Mouse (Mus musculus) mouse trophoblast stem cell (cell line): ENCODE data around the gene Uchl4.
"Not testable (repeated sequence)": the region's sequence is repeated elsewhere in the genome, so short reads cannot be mapped to it uniquely, and the experiment has no call there.

Experiments
- in situ Hi-C, 2 experiments: fragments of 300-500 bp; cut with MseI, MboI; formaldehyde crosslinking; loops; 2 replicates in 1 of 2; 3 replicates in 1 of 2; pipeline ENCODE4 v1.15.1; 2025

The Uchl4 gene

DNA sequence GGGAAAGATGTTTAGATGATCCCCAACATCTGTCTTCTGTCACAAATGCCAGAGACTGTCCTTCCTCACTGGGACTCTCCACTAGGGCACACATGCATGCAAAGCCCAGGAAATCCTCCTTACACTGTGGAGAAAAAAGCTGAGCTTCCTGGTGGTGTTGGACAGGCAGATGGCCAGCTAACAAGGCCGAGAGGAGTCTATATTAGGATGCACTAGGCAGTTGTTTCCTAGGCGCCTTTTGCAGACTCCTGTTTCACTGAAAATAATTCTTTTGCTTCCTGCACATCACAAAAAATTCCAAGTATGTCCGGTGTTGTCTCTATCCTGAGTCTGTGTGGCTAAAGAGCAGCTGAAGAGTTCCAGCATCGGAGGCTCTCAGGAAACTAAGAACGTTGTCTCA, 3.8 kb upstream of the Uchl4 start:
- in situ Hi-C loops: no loop called here

GRCm38 (mm10) chr9:64231674-64232073, 3.3 kb upstream of the Uchl4 start:
- in situ Hi-C loops: no loop called here

DNA sequence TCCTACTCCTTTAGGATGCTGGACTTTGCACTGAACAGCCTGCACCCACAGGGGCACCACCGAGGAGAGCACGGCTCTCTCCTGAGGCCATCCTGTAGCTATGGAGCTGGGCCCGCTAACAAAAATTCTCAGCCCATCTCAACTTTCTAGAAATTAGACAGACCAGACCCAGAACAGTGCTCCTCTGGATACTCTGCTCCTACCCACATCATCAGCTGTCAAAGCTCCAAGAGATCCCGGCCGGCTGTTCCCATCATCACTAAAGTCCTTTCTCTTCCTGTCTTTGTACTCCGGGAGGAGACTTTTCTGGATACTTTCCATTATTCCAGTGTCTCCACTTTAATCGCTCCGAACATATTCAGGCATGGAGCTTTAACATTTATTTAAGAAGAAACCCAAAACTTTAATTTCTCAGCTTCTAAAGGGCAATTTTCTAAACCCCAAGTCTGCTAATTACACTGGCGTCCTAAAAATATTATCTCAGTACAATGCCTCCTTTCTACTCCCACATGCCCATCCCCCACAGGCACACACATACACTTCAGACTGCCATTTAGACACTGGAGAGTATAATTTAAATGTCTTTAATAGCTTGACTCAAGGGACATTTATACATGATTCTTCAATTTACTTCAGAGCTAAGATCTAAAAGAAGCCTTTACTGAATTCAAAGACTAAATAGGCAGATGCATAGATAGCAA, 2.6 kb upstream of the Uchl4 start:
- in situ Hi-C loops: no loop called here

GRCm38 (mm10) chr9:64233656-64234055, 1.3 kb upstream of the Uchl4 start:
- in situ Hi-C loops: no loop called here

- in situ Hi-C loops: no loop called here
Measured at GRCm38 (mm10) chr9:64236056-64236455, 1.1 kb downstream of the Uchl4 start.

DNA sequence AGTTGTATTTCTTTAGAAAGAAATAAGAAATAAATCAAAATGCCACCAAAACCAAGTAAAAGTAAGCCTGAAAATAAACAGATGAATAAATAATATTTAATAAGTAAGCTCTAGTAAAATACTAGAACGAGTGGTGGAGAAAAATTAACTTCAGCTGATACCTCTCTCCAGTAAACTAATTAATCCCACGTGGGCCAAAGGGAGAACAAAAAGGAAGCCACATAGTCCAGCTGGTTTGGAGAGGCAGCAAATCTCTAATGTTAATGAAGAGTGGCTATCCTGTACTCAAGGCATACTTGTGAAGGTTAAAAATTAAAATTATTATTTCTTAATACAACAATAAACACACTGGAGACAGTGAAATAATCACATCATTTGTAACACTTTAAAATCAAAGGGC, 5.1 kb downstream of the Uchl4 start:
- in situ Hi-C loops: no loop called here

- in situ Hi-C loops: no loop called here
Measured at GRCm38 (mm10) chr9:64240681-64241080, 5.7 kb downstream of the Uchl4 start.

DNA sequence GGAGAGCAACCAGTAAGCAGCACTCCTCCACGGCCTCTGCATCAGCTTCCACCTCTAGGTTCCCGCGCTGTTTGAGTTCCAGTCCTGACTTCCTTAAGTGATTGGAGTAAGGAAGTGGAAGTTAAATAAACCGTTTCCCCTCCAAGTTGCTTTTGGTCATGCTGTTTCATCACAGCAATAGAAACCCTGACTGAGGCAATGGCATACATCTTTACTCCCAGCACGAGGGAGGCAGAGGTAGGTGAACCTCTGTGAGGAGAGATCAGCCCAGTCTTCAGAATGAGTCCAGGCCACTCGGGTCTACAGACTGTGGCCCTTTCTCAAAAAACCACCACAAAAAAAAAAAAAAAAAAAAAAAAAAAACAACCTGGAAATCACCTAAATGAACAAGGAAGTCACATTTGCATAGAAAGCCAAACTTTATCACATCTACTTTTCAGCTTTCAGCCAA, 7.4 kb downstream of the Uchl4 start:
- in situ Hi-C loops: no loop called here

DNA sequence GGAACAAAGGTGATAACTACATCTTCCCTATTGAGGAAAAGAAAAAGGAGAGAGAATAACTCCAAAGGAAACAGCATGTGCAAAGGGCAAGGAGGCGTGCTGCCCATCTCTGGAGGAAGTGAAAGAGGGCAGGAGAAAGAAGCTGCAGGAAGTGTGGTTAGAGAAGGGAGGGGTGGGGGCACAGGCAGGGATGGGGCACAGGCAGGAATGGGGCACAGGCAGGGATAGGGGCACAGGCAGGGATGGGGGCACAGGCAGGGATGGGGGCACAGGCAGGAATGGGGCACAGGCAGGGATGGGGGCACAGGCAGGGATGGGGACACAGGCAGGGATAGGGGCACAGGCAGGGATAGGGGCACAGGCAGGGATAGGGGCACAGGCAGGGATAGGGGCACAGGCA, 14.4 kb downstream of the Uchl4 start:
- in situ Hi-C loops: no loop called here

DNA sequence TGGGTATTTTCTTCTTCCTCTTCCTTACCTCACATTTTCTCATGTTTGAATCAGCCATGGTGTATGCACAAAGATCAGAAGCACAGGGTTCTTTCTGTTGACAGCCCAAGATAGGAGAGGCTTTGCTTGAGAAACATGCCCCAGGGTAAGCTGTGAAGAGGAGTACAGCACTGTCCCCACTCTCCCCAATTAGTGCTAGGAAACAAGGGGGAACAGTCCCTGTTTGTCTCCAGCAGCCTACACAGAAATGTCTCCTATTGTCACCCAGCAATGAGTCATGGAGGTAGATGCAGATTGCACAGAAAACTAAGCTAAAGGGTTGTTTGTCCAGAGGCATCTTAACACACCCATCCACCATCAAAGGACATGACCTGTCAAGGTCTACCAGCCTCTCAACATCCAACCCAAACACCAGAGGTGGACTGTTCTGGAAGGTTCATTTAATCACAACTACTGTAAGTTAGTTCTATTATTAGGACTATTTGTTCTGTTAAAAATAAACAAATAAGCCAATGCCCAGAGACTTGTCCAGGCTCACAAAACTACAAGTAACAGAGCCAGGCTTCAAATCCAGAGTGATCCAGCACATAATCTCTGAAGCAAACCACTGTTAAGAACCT, 15.2 kb downstream of the Uchl4 start:
- in situ Hi-C loops: no loop called here

DNA sequence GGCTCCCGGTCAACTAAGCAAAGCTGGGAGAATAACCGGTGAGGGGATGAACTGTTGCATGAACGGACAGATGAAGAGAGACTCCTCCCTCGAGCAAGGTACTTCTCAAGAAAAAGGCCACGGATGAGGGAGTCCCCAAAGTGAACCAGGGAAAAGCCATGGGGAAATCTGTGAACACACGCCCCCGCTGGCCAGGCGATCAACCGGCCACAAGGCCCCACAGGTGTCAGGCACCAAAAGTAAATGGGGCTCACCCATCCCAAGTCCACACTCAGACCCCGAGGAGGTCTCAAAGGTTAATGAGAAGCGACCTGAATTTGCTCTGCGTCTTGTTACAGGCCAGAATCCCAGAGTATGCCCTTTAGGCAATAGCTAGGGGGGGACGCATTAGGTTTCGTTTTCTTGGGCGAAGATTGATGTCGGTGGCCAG, 17.6 kb downstream of the Uchl4 start:
- in situ Hi-C loops: no loop called here

GRCm38 (mm10) chr9:64253021-64253904, 18.3 kb downstream of the Uchl4 start, which contains the start of gene Map2k1:
Map2k1 (minus strand) TSS chr9:64253631.
- in situ Hi-C loops: no loop called here

DNA sequence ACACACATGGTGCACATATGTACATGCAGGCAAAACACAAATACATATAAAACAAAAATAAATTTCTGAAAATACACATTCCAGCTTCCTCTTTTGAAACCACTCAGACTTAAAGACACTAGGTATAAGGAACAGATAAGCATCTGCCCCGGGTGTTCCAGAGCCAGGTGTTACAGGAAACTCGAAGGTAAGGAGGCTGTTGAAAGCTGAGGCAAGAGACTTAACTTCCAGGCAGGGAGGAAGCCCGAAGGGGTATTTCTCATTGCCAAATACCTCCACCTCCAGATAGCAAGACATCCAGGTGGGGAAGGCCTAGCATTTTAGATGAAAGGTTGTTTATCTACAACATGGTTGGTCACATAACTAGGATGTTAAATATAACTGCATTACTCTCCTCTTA, 20.4 kb downstream of the Uchl4 start:
- in situ Hi-C loops: no loop called here

DNA sequence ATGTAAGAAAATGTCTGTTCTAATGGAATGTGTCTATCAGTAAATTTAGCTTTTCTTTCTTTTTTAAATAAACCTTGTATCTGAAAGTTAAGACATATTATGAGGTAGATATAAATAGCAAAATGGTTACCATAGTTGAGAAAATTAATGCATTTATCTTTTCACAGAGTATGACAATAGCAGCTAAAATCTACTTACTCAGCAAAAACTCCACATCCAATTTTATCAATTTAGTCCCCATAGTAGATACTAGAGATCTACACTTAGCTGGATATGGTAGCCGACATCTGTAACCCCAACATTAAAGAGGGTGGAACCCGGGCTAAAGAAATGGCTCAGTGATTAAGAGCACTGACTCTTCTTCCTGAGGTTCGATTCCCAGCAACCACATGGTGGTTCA, 21.2 kb downstream of the Uchl4 start:
- in situ Hi-C loops: no loop called here

DNA sequence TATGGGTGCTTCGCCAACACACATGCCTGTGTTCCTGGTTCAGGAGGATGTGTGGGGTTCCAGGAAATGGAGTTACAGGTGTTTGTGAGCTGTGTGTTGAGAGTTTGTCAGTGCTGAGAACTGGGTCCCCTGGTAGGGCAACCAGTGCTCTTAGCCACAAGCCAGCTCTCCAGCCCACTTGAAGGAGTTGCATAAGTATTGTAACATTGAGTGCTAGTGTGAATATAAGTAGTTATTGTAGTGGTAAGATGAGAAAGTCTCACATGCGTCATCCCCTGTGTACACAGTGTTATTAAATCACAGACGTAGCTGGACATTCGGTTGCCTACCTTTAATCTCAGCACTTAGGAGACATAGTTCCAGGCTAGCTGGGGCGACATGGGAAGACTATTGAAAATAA, 24.9 kb downstream of the Uchl4 start:
- in situ Hi-C loops: no loop called here

DNA sequence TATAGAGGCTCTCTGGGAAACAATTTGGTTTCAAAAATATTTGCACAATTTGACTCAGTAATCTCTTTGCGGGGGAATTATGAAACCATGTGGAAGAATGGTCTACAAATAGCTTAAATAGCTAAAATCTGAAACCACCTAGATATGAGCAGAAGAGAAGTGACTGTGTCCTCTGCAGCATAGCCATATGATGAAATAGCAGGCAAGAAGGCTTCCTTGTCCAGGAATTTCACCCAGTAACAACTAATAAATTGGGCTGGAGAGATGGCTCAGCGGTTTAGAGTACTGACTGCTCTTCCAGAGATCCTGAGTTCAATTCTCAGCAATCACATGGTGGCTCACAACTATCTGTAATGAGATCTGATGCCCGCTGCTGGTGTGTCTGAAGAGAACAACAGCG, 26.0 kb downstream of the Uchl4 start:
- in situ Hi-C loops: no loop called here

- in situ Hi-C loops: no loop called here
Measured at GRCm38 (mm10) chr9:64264813-64265212, 29.8 kb downstream of the Uchl4 start.

DNA sequence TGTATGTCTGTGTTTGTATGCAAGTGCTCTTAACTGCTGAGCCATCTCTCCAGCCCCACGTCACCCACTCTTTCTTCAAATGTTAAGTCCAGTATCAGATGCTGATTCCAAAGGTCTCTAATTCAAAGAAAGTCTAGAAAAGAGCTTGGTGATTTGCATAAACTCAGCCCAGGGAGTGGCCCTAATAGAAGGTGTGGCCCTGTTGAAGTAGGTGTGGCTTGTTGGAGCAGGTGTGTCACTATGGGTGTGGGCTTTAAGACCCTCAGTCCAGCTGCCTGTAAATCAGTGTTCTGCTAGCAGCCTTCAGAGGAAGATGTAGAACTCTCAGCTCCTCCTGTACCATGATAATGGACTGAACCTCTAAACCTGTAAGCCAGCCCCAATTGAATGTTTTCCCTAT, 32.2 kb downstream of the Uchl4 start:
- in situ Hi-C loops: no loop called here

DNA sequence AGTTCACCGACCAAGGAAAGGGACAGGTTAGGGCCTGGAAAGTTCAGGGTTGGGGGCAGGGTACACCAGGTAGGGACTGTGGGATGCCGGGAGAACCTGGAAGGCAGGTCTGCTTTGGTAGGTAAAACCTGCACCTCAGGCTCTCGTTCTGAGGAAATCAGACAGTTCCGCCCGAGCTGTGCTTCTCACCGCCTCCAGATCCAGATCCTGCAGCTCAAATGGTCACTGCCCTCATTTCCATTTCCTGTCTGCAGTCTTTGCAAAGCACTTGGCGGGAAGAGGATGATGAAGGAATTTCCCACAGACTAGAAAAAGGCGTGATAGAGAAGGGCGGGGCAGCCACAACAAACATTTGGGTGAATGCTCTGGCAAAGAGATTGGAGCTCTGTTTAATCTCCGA, 33.2 kb downstream of the Uchl4 start:
- in situ Hi-C loops: no loop called here

DNA sequence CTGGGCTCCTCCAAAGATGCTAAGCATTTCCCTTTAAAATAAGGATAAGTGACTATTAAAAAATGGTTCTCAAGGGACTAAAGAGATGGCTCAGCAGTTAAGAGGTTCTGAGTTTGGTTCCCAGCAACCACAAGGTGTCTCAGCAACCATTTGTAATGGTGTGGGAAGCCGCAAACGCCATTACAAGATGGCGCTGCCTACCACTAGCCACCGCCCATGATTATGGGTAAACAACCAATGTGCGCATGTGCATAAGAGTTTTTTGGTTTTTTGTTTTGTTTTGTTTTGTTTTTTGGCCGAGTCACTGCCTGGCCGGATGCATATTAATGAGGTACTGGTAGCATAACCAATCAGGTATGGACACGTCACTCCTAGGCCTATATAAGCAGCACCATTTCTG, 33.8 kb downstream of the Uchl4 start:
- in situ Hi-C loops: not testable (repeated sequence)

DNA sequence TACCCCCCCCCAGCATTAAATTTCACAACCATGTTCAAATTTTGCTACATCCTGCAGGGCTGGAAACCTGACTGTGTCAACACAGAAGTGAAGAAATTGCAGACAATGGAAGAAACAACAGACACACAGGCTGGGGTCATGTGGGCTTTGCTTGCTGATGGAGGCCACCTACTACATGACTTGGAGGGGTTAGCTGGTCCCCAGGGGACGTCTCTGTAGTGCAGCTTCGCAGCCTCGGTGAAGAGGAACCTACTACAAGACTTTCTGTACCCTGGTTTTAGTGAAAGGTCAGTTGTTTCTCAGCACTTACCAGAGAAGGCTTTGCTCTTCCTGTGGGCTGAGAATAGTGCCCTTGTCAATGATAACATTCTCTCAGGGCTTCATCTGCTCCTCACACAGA, 36.2 kb downstream of the Uchl4 start:
- in situ Hi-C loops: loop anchor here (5.0 to 10.0 kb wide), 2 partner anchors 94 to 96 kb away; partner anchors contain the start of genes Snapc5 (in 2 of the 2), Rpl4 (in 1 of the 2) and Zwilch (in 1 of the 2)

GRCm38 (mm10) chr9:64272611-64273010, 37.6 kb downstream of the Uchl4 start:
- in situ Hi-C loops: loop anchor here (5.0 to 10.0 kb wide), 2 partner anchors 95 to 98 kb away; partner anchors contain the start of genes Snapc5 (in 2 of the 2), Rpl4 (in 1 of the 2) and Zwilch (in 1 of the 2)
